Mouse (Mus musculus) stomach, embryonic 15.5 days (tissue): ENCODE results near the gene Pnma5. TPM values are rescaled to one million over a fixed set of nuclear protein-coding genes. Genes with fewer than 3 reads are reported as not detected.

ENCODE experiments used
- ATAC-seq: fragments of 200-750 bp; cut with Nextera tagmentation; 2 replicates; pipeline ENCODE4 v1.8.0; 2017; ENCODE audit warnings: low read depth, moderate number of reproducible peaks, moderate TSS enrichment; ENCODE audit not compliant: insufficient read depth, low FRiP score
- H3K27ac ChIP-seq: fragments of 300-500 bp; sonication (generic); 2 replicates; pipeline ENCODE4 v1.5.1; 2015; ENCODE audit warnings: mild to moderate bottlenecking, inconsistent platforms
- H3K27me3 ChIP-seq: fragments of 300-500 bp; sonication (generic); replicated peaks from 2 replicates; pipeline ENCODE4 v1.6.1; 2015; ENCODE audit warnings: inconsistent platforms
- H3K36me3 ChIP-seq: fragments of 300-500 bp; sonication (generic); 2 replicates; pipeline ENCODE4 v1.6.1; 2015; ENCODE audit warnings: inconsistent platforms
- H3K4me1 ChIP-seq: fragments of 300-500 bp; sonication (generic); 2 replicates; pipeline ENCODE4 v1.6.1; 2015; ENCODE audit warnings: inconsistent platforms
- H3K4me2 ChIP-seq: fragments of 300-500 bp; sonication (generic); 2 replicates; pipeline ENCODE4 v1.6.1; 2015; ENCODE audit warnings: mild to moderate bottlenecking, inconsistent platforms
- H3K4me3 ChIP-seq: fragments of 300-500 bp; sonication (generic); replicated peaks from 2 replicates; pipeline ENCODE4 v1.5.1; 2015; ENCODE audit warnings: inconsistent platforms
- H3K9ac ChIP-seq: fragments of 300-500 bp; sonication (generic); 2 replicates; pipeline ENCODE4 v1.6.1; 2015; ENCODE audit warnings: inconsistent platforms
- H3K9me3 ChIP-seq: fragments of 300-500 bp; sonication (generic); 2 replicates; pipeline ENCODE4 v1.6.1; 2016; ENCODE audit warnings: inconsistent platforms
- WGBS: fragments of 180-500 bp; shearing (Covaris S2); methylation state at CpG from one replicate; pipeline ENCODE4 v1.1.7; 2015; 5-methylcytosine and 5-hydroxymethylcytosine counted together
- polyA plus RNA-seq: library from polyadenylated mRNA; unstranded; fragments of >200 nt; fragmentation: Nextera tagmentation; extraction: Ambion mirVana; gene quantifications from 2 replicates; pipeline ENCODE4 v1.2.1, GENCODE M21; 2015

Gene Pnma5
- polyA plus RNA-seq, 1 experiment from 2014 or later = 0.17 TPM

- Histone ChIP-seq H3K9ac (no peak overlapping the region), H3K27ac (no peak overlapping the region), H3K9me3 (no peaks in the 10 kb centered on the region), H3K4me1 (no peaks in the 10 kb centered on the region), H3K4me2 (peak overlapping the region; percentile 49), H3K36me3 (no peaks in the 10 kb centered on the region), H3K27me3 (no peaks in the 10 kb centered on the region), H3K4me3 (peak overlapping the region; percentile 33)
- 19% methylated on average over 21 of the region's 27 CpGs for WGBS
- peak; percentile 99 for ATAC-seq
These were observed 29.1 kb downstream of the Pnma5 start for GRCm38 (mm10) chrX:73007597-73008479.

- Histone ChIP-seq H3K9ac (no peak overlapping the region), H3K4me2 (no peak overlapping the region), H3K4me1 (no peaks in the 10 kb centered on the region), H3K9me3 (no peaks in the 10 kb centered on the region), H3K36me3 (no peaks in the 10 kb centered on the region), H3K27me3 (no peaks in the 10 kb centered on the region), H3K27ac (no peak overlapping the region), H3K4me3 (no peak overlapping the region)
- WGBS = 59% methylated on average over 4 of the region's 4 CpGs
- ATAC-seq = no peak
These were observed 31.2 kb downstream of the Pnma5 start for GRCm38 (mm10) chrX:73005678-73006077.

- H3K9me3 ChIP-seq = no peaks in the 10 kb centered on the region
- H3K4me1 ChIP-seq = no peaks in the 10 kb centered on the region
- ATAC-seq = no peak
- H3K27ac ChIP-seq = no peak overlapping the region
- no peak overlapping the region for H3K4me2 ChIP-seq
- no peak overlapping the region for H3K9ac ChIP-seq
- WGBS = 79% methylated on average over 5 of the region's 5 CpGs
- no peaks in the 10 kb centered on the region for H3K27me3 ChIP-seq
- no peaks in the 10 kb centered on the region for H3K36me3 ChIP-seq
- H3K4me3 ChIP-seq = no peak overlapping the region
These were observed 33.8 kb downstream of the Pnma5 start for GRCm38 (mm10) chrX:73003110-73003509.

GRCm38 (mm10) chrX:72995542-72995941, 41.4 kb downstream of the Pnma5 start:
- ATAC-seq = no peak
- WGBS = 61% methylated on average over 3 of the region's 3 CpGs
- H3K9me3 ChIP-seq = no peaks in the 10 kb centered on the region
- no peaks in the 10 kb centered on the region for H3K4me1 ChIP-seq
- H3K36me3 ChIP-seq = no peaks in the 10 kb centered on the region
- H3K27me3 ChIP-seq = no peaks in the 10 kb centered on the region
- H3K9ac ChIP-seq = no peak overlapping the region
- no peak overlapping the region for H3K27ac ChIP-seq
- no peak overlapping the region for H3K4me3 ChIP-seq
- no peak overlapping the region for H3K4me2 ChIP-seq

- no peak overlapping the region for H3K4me3 ChIP-seq
- no peak for ATAC-seq
- H3K9me3 ChIP-seq = no peaks in the 10 kb centered on the region
- no peaks in the 10 kb centered on the region for H3K4me1 ChIP-seq
- WGBS = 54% methylated on average over 5 of the region's 5 CpGs
- H3K36me3 ChIP-seq = no peaks in the 10 kb centered on the region
- no peak overlapping the region for H3K27ac ChIP-seq
- no peak overlapping the region for H3K4me2 ChIP-seq
- H3K27me3 ChIP-seq = no peaks in the 10 kb centered on the region
- no peak overlapping the region for H3K9ac ChIP-seq
These were observed 44.5 kb downstream of the Pnma5 start for GRCm38 (mm10) chrX:72992291-72992919.

DNA sequence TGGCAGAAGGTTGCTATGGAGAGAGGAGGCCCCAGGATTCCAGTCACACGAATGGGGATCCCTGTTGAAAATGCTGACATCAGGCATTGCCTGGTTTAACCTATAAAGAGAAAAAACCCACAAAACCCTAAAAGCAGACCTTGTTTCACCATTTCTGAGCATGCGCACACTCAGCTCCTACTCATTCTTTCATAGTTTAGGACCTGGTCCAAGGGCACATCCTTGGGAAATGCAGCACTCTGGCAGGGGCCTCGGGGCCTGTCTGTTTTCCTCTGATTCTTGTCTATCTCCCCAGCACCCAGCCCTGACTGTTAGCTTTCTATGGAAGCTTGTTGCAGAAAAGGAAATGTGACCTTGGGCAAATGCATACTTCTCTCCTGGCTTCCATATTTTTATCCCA, 46.3 kb downstream of the Pnma5 start:
- H3K4me1 ChIP-seq = no peaks in the 10 kb centered on the region
- no peaks in the 10 kb centered on the region for H3K36me3 ChIP-seq
- H3K9me3 ChIP-seq = no peaks in the 10 kb centered on the region
- no peak overlapping the region for H3K27ac ChIP-seq
- no peaks in the 10 kb centered on the region for H3K27me3 ChIP-seq
- ATAC-seq = no peak
- no peak overlapping the region for H3K4me3 ChIP-seq
- 72% methylated on average over 3 of the region's 3 CpGs for WGBS
- no peak overlapping the region for H3K9ac ChIP-seq
- H3K4me2 ChIP-seq = no peak overlapping the region

DNA sequence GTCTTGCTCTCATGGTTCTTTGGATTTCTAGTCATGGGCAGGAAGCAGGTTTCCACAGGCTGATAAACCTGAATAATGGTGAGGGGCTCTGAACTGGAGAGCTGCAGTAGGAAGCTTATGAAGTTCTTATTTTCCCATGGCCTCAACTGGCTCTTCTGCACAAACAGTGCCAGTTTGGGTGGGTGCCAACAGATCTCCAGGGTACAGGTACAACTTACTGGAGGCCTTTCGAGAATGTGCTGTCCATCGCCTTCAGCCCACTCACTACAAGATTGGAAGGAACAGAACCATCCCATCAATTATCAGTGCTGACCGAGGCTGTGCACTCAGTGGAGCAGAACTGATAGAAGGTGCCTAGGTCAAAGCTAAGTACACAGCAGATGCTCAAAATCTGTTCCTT, 48.5 kb downstream of the Pnma5 start:
- Histone ChIP-seq H3K9ac (no peak overlapping the region), H3K9me3 (no peaks in the 10 kb centered on the region), H3K4me2 (no peak overlapping the region), H3K36me3 (no peaks in the 10 kb centered on the region), H3K4me1 (no peaks in the 10 kb centered on the region), H3K27me3 (no peaks in the 10 kb centered on the region), H3K27ac (no peak overlapping the region), H3K4me3 (no peak overlapping the region)
- 75% methylated on average over 3 of the region's 3 CpGs for WGBS
- ATAC-seq = no peak

DNA sequence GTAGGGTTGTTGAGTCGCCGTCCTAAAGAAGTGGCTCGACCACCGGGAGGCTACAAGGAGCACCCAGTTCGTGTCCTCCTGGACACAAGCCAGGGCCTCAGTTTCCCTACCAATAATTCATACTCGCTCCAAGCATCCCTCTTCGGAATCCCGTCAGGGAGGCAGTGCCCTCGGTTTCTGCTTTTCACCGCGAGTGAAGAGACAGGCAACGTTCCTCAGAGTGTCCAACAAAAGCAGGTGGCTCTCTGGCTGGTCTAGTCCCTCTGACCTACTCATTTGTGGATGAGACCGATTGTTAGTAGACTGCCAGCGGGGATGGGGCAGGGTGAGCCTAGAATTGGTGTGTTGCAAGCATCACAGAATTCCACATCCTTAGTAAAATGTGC, 49.4 kb downstream of the Pnma5 start:
- H3K27me3 ChIP-seq = no peaks in the 10 kb centered on the region
- no peak overlapping the region for H3K27ac ChIP-seq
- H3K9ac ChIP-seq = no peak overlapping the region
- H3K4me3 ChIP-seq = peak overlapping the region; percentile 38
- no peaks in the 10 kb centered on the region for H3K4me1 ChIP-seq
- 21% methylated on average over 14 of the region's 14 CpGs for WGBS
- no peak for ATAC-seq
- peak overlapping the region; percentile 71 for H3K4me2 ChIP-seq
- H3K9me3 ChIP-seq = no peaks in the 10 kb centered on the region
- H3K36me3 ChIP-seq = no peaks in the 10 kb centered on the region

GRCm38 (mm10) chrX:72986841-72987519, 49.9 kb downstream of the Pnma5 start, which contains the start of gene Zfp185:
TSS of gene Zfp185 (plus strand) at chrX:72987339.
- H3K4me1 ChIP-seq = no peaks in the 10 kb centered on the region
- ATAC-seq = peak; percentile 83
- H3K27me3 ChIP-seq = no peaks in the 10 kb centered on the region
- H3K4me2 ChIP-seq = peak within 1 kb of the TSS; percentile 71
- no peaks in the 10 kb centered on the region for H3K36me3 ChIP-seq
- peak within 1 kb of the TSS; percentile 38 for H3K4me3 ChIP-seq
- no peak within 1 kb of the TSS for H3K9ac ChIP-seq
- 0 out of 2 replicates have a peak within 1 kb of the TSS, but pooled peaks have one; percentile 35 for H3K27ac ChIP-seq
- 15% methylated on average over 42 of the region's 45 CpGs for WGBS
- no peaks in the 10 kb centered on the region for H3K9me3 ChIP-seq

DNA sequence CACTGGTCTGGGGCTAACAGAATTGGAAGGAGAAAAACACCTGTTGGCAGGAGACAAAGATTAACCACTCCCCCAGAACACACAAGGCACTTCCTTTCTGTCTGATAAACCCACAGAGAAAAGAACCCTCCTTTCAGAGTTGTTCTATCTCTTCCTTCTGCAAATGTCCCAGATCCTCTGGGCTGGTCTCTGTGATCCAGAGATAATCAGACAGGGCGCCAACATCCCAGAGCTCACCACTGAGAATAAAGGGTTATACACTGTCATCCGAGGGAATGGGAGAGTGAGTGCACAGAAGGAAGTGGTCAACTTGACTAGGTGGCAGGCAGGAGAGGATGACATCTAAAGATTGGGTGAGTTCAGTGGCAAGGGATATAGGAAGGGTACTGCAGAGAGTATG, 51.3 kb downstream of the Pnma5 start:
- no peak overlapping the region for H3K4me3 ChIP-seq
- no peaks in the 10 kb centered on the region for H3K4me1 ChIP-seq
- H3K27ac ChIP-seq = no peak overlapping the region
- 78% methylated on average over 2 of the region's 2 CpGs for WGBS
- no peak for ATAC-seq
- H3K9me3 ChIP-seq = no peaks in the 10 kb centered on the region
- H3K27me3 ChIP-seq = no peaks in the 10 kb centered on the region
- H3K4me2 ChIP-seq = no peak overlapping the region
- no peaks in the 10 kb centered on the region for H3K36me3 ChIP-seq
- no peak overlapping the region for H3K9ac ChIP-seq
